Mouse (Mus musculus) ES-Bruce4 (cell line): Measurements from ENCODE around the gene Cd3e.
"Not testable (repeated sequence)": the region's sequence is repeated elsewhere in the genome, so short reads cannot be mapped to it uniquely, and the experiment has no call there.

Source experiments
- CTCF ChIP-seq: IDR thresholded peaks from one replicate; pipeline ENCODE4 v1.8.1; 2011; ENCODE audit warnings: low read depth, low read length
- POLR2A ChIP-seq: IDR thresholded peaks from one replicate; pipeline ENCODE4 v1.8.1; 2011; ENCODE audit warnings: low read length; ENCODE audit not compliant: insufficient read depth

DNA sequence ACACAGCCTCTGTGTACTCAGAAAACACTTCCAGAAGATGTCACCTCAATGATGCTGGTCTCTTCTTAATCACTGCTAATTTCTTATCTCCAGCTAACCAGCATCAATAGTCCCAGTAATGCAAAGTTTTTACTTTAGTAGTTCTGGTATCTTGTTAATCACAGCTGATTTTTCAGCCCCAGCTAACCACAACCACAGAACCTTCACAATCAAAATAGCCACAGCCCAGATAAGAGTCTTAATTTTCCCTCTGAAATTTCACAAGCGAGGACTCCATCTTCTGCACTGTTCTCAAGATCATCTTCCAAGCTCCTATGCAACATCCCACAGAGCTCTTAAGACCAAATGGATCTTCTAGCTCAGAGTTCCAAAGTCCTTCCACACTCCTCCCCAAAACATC is 28.4 kb upstream of the Cd3e start:
- TF ChIP-seq CTCF, POLR2A: not testable (repeated sequence)
